Mouse (Mus musculus) retina, postnatal 1 day (tissue): ENCODE results near the gene Phldb1.

Experiments used
- DNase-seq: peaks from one replicate; pipeline ENCODE4 v3.0.0-alpha.2; 2012

Gene Phldb1

GRCm38 (mm10) chr9:44726431-44727146 lies 8.4 kb downstream of the Phldb1 start:
- DNase-seq = peak; percentile 78

GRCm38 (mm10) chr9:44724665-44725064 lies 10.3 kb downstream of the Phldb1 start:
- no peak for DNase-seq

- DNase-seq = peak; percentile 29
Measured at GRCm38 (mm10) chr9:44724223-44724622, 10.8 kb downstream of the Phldb1 start.

- DNase-seq = peak; percentile 48
Measured at GRCm38 (mm10) chr9:44723521-44724041, 11.4 kb downstream of the Phldb1 start.

- DNase-seq = no peak
Measured at GRCm38 (mm10) chr9:44723008-44723407, 12.0 kb downstream of the Phldb1 start.

- peak; percentile 86 for DNase-seq
Measured at GRCm38 (mm10) chr9:44722575-44722974, 12.4 kb downstream of the Phldb1 start.

- DNase-seq = no peak
Measured at GRCm38 (mm10) chr9:44721877-44722186, 13.2 kb downstream of the Phldb1 start.

GRCm38 (mm10) chr9:44721154-44721876 lies 13.7 kb downstream of the Phldb1 start:
- DNase-seq = peak; percentile 93

GRCm38 (mm10) chr9:44720358-44721153 lies 14.4 kb downstream of the Phldb1 start:
- DNase-seq = peak; percentile 50

- peak; percentile 79 for DNase-seq
Measured at GRCm38 (mm10) chr9:44719632-44720357, 15.2 kb downstream of the Phldb1 start.

- DNase-seq = no peak
Measured at GRCm38 (mm10) chr9:44718937-44719631, 15.9 kb downstream of the Phldb1 start.

GRCm38 (mm10) chr9:44717822-44718242 lies 17.2 kb downstream of the Phldb1 start:
- DNase-seq = no peak

GRCm38 (mm10) chr9:44716997-44717821 lies 17.8 kb downstream of the Phldb1 start:
- no peak for DNase-seq

GRCm38 (mm10) chr9:44715705-44716362 lies 19.2 kb downstream of the Phldb1 start:
- DNase-seq = no peak

- DNase-seq = no peak
Measured at GRCm38 (mm10) chr9:44715109-44715508, 19.9 kb downstream of the Phldb1 start.

- no peak for DNase-seq
Measured at GRCm38 (mm10) chr9:44713574-44713973, 21.4 kb downstream of the Phldb1 start.

- no peak for DNase-seq
Measured at GRCm38 (mm10) chr9:44713080-44713479, 21.9 kb downstream of the Phldb1 start.

- no peak for DNase-seq
Measured at GRCm38 (mm10) chr9:44711602-44712001, 23.4 kb downstream of the Phldb1 start.

GRCm38 (mm10) chr9:44710213-44710612 lies 24.8 kb downstream of the Phldb1 start:
- no peak for DNase-seq

- DNase-seq = peak; percentile 77
Measured at GRCm38 (mm10) chr9:44709600-44709999, 25.4 kb downstream of the Phldb1 start.
